Mouse (Mus musculus): ENCODE measurements around the gene Vamp2.

DNA sequence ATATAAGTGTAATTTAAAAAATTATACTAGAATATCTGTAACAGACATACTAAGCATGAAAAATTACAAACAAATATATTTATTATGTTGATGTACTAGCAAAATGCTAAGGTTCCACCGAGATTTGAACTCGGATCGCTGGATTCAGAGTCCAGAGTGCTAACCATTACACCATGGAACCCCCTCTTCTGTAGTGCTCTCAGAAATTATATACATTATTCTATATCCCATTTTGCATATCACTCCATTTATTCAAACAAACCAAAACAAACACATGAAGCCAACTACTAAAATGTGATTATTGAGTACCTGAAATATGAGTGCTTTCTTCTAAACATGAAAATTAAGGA lies 36.2 kb downstream of the Vamp2 start:
- TF ChIP-seq CTCF (IDR thresholded peaks at IDR 0.05; ENCODE audit: control insufficient read depth, insufficient read depth, low read length), result no peak
- TF ChIP-seq POLR2A (IDR thresholded peaks at IDR 0.05; ENCODE audit: borderline replicate concordance, control insufficient read depth, low read depth, low read length), result no peak

All from bone marrow, adult 2 months (tissue).